ENCODE assay signal across 8 mouse cellular contexts in genomic region chr19:28883126-28883525, GRCm38 (mm10). TPM values are rescaled to one million over a fixed set of nuclear protein-coding genes. Genes with fewer than 3 reads are reported as not detected.
A peak's percentile ranks its signal among the peaks of the same experiment; 100 is the strongest.
DNase-seq lines count a peak whose midpoint lies in the region; TF ChIP-seq lines count a peak whose summit lies in the region.

No protein-coding gene starts in this region.

- H3K36me3 ChIP-seq in spleen, adult 2 months (ENCODE audit: control insufficient read depth, insufficient read depth, low read length) = no peaks in the 10 kb centered on the region
- H3K36me3 ChIP-seq in small intestine, adult 2 months (ENCODE audit: control insufficient read depth, insufficient read depth, low read length) = 0 out of 2 replicates have a peak, but pooled peaks cover 7% of the 10 kb centered on the region

- DNase-seq in heart, postnatal 10 days = peak; percentile 16 to 42
- DNase-seq in heart, adult 11 months = no peak
- no peak for DNase-seq in spleen, adult 2 months (ENCODE audit: low read depth in 1 of 2, low spot score in 2 of 2)
- DNase-seq in spleen, postnatal 36 days (ENCODE audit: low spot score in 2 of 2) = no peak
- peak; percentile 43 for DNase-seq in brain, embryonic 14.5 days (ENCODE audit: low read depth)
- peak; percentile 69 for DNase-seq in kidney, postnatal 10 days
- DNase-seq in left cerebral cortex, adult 11 months (ENCODE audit: low spot score) = no peak

- H3K4me1 ChIP-seq in spleen, adult 2 months (ENCODE audit: control insufficient read depth, insufficient read depth, insufficient read length) = no peaks in the 10 kb centered on the region
- 0 out of 2 replicates have a peak, but pooled peaks cover 1% of the 10 kb centered on the region for H3K4me1 ChIP-seq in small intestine, adult 2 months (ENCODE audit: control insufficient read depth, insufficient read depth, insufficient read length, low read length)

- TF ChIP-seq POLR2A in spleen, adult 2 months (IDR thresholded peaks at IDR 0.05; ENCODE audit: low read depth, low read length) = no peak
- TF ChIP-seq POLR2A in brain, embryonic 14.5 days (IDR thresholded peaks at IDR 0.05; ENCODE audit: borderline replicate concordance, extremely low read depth, insufficient read depth, insufficient read length, poor library complexity, severe bottlenecking) = no peak
- no peak for TF ChIP-seq POLR2A in small intestine, adult 2 months (IDR thresholded peaks at IDR 0.05; ENCODE audit: low read depth, low read length)

- intact Hi-C loops in heart, postnatal 10 days (cut with DNase I) = loop anchor here (2.0 kb wide), 1 partner anchor 106 kb away; no protein-coding TSS in a partner anchor

- H3K27me3 ChIP-seq in spleen, adult 2 months (ENCODE audit: control insufficient read depth, insufficient read depth, low read length) = no peaks in the 10 kb centered on the region
- H3K27me3 ChIP-seq in small intestine, adult 2 months (ENCODE audit: control insufficient read depth, insufficient read depth, low read length) = no peaks in the 10 kb centered on the region

- H3K27ac ChIP-seq in spleen, adult 2 months (ENCODE audit: insufficient read depth, low read length) = no peak overlapping the region
- no peak overlapping the region for H3K27ac ChIP-seq in small intestine, adult 2 months (ENCODE audit: insufficient read depth, low read depth, low read length)

- peak; percentile 25; the same call in 1 of the 2 replicates for TF ChIP-seq CTCF in spleen, adult 2 months (IDR thresholded peaks at IDR 0.05; ENCODE audit: extremely low read depth, insufficient read depth, insufficient read length, insufficient replicate concordance)
- TF ChIP-seq CTCF in brain, embryonic 14.5 days (IDR thresholded peaks at IDR 0.05; ENCODE audit: borderline replicate concordance, extremely low read depth, insufficient read depth, insufficient read length) = peak; percentile 63; the same call in 1 of the 2 replicates
- peak; percentile 89; the same call in 1 of the 2 replicates for TF ChIP-seq CTCF in small intestine, adult 2 months (IDR thresholded peaks at IDR 0.05; ENCODE audit: extremely low read depth, insufficient read length, insufficient replicate concordance, low read depth, low read length)

- WGBS in spleen, adult 2 months = 68% methylated on average over 1 of the region's 1 CpGs
- 55% methylated on average over 1 of the region's 1 CpGs for WGBS in small intestine, adult 2 months

- no peak overlapping the region for H3K4me3 ChIP-seq in spleen, adult 2 months (ENCODE audit: extremely low read depth, insufficient read depth, insufficient read length)
- no peak overlapping the region for H3K4me3 ChIP-seq in small intestine, adult 2 months (ENCODE audit: low read depth, low read length)

RNA-seq across cellular contexts. Expression of gene Slc1a1, which starts 48.3 kb away (rescaled TPM):
- under 1 TPM; 0.45 to 0.89 TPM for total RNA-seq in heart, postnatal 10 days (2021)
- 0.12 and 0.18 TPM in 2 replicates for polyA plus RNA-seq in spleen, adult 2 months (2012; rRNA removed)
- 15.0 and 22.2 TPM in 2 replicates for polyA plus RNA-seq in brain, embryonic 14.5 days (2012; rRNA removed)
- 4.4 and 23.4 TPM in 2 replicates for polyA plus RNA-seq in small intestine, adult 2 months (2012; rRNA removed)

Comparison
In these comparisons a context has a peak if more than half of its experiments do, and no peak if none do; other contexts are left out.
1. DNase-seq: peak in heart, postnatal 10 days (2 of 2), brain, embryonic 14.5 days (single experiment) and kidney, postnatal 10 days (single experiment); none in heart, adult 11 months (single experiment), spleen, adult 2 months (0 of 2), spleen, postnatal 36 days (0 of 2) and left cerebral cortex, adult 11 months (single experiment).
2. CTCF ChIP-seq: peak in every context shown above with its lines; median percentile 89 in small intestine, adult 2 months; 63 in brain, embryonic 14.5 days; 25 in spleen, adult 2 months.